10 mouse cellular contexts compared by ENCODE assay signal in genomic region chr2:39140586-39141455, GRCm38 (mm10). TPM values are rescaled to one million over a fixed set of nuclear protein-coding genes. Genes with fewer than 3 reads are reported as not detected.
DNase-seq lines count a peak whose midpoint lies in the region; ATAC-seq and TF ChIP-seq lines count a peak whose summit lies in the region.
"Had no signal": no experiment of that assay in that cellular context is flagged by ENCODE, and none has a peak within 500 bp of the region (broad histone marks: within the 10 kb centered on the region; RNA-seq: fewer than 3 reads in every experiment).

No protein-coding gene starts in this region.

- intact Hi-C loops in left cerebral cortex, adult 2 months (cut with DNase I), result loop anchor here (5.0 kb wide), 1 partner anchor 51 kb away; the partner anchor contains the start of gene Scai

- no peak for ATAC-seq in granulocyte monocyte progenitor cell, adult 5-6 weeks (replicated peaks; ENCODE audit: poor library complexity, severe bottlenecking)

- no peak for TF ChIP-seq CTCF in left cerebral cortex, adult 2 months (IDR thresholded peaks at IDR 0.05)

- H3K27ac ChIP-seq in left cerebral cortex, adult 2 months, result peak overlapping the region; percentile 80
- H3K27ac ChIP-seq: embryonic facial prominence, embryonic 15.5 days had no signal

- H3K4me3 ChIP-seq in left cerebral cortex, adult 2 months, result no peak overlapping the region
- H3K4me3 ChIP-seq: embryonic facial prominence, embryonic 15.5 days had no signal

- DNase-seq in left cerebral cortex, adult 2 months (ENCODE audit: extremely low spot score in 1 of 2, low spot score in 2 of 2), result no peak
- no peak for DNase-seq in left cerebral cortex, adult 9 months (ENCODE audit: low spot score in 2 of 2)
- peak; percentile 17 to 24 for DNase-seq in adrenal gland, adult 18-20 months (ENCODE audit: low spot score in 2 of 2)
- DNase-seq in cerebellum, adult 11 months, result peak; percentile 16
- peak; percentile 55 for DNase-seq in gastrocnemius, postnatal 25 days
- no peak for DNase-seq in kidney, adult 18-20 months
- DNase-seq in layer of hippocampus, adult 9-11 months, result no peak
- DNase-seq: right cerebral cortex, postnatal 25 days had no signal

RNA-seq across cellular contexts. Expression of gene Scai, which starts 49.7 kb away (rescaled TPM):
- total RNA-seq in left cerebral cortex, adult 2 months (2021), result 10 to 100 TPM; 51.1 to 65.4 TPM
- 1 to 10 TPM; 5.5 to 6.2 TPM for total RNA-seq in adrenal gland, adult 18-20 months (2021)
- 1 to 10 TPM; 1.8 to 2.9 TPM for total RNA-seq in gastrocnemius, postnatal 25 days (2021)
- total RNA-seq in granulocyte monocyte progenitor cell, adult 5-6 weeks (2014; fragmentation: Nextera tagmentation), result 6.5 and 13.0 TPM in 2 replicates
- 4.4 and 7.2 TPM in 2 replicates for total RNA-seq in granulocyte monocyte progenitor cell, adult 5-6 weeks (2017)

Comparison
In these comparisons a context has a peak if more than half of its experiments do, and no peak if none do; other contexts are left out.
1. DNase-seq: peak in adrenal gland, adult 18-20 months (2 of 2), cerebellum, adult 11 months (single experiment) and gastrocnemius, postnatal 25 days (single experiment); none in left cerebral cortex, adult 2 months (0 of 2), left cerebral cortex, adult 9 months (0 of 2), kidney, adult 18-20 months (single experiment) and layer of hippocampus, adult 9-11 months (single experiment).